Mouse (Mus musculus): ENCODE measurements around the gene Mphosph10. TPM values are rescaled to one million over a fixed set of nuclear protein-coding genes. Genes with fewer than 3 reads are reported as not detected.

Gene Mphosph10
- total and polyA plus RNA-seq, 2 experiments from 2014 or later, result 6.0 to 20.5 TPM

- WGBS, result 23% methylated on average over 14 of the region's 14 CpGs
- no peaks in the 10 kb centered on the region for H3K27me3 ChIP-seq (ENCODE audit: insufficient read depth, low read length)
- DNase-seq (ENCODE audit: low spot score) (no peak), ATAC-seq (no peak)
- no peak for TF ChIP-seq CTCF (IDR thresholded peaks at IDR 0.05; ENCODE audit: low read depth)
- H3K36me3 ChIP-seq (ENCODE audit: insufficient read depth, low read length), result peaks cover 9% of the 10 kb centered on the region; the same call in 1 of the 2 replicates
- no peaks in the 10 kb centered on the region for H3K9me3 ChIP-seq (ENCODE audit: low read length)
- H3K27ac ChIP-seq, result no peak overlapping the region
- peaks cover 10% of the 10 kb centered on the region for H3K4me1 ChIP-seq (ENCODE audit: insufficient read depth, low read length)
- H3K4me3 ChIP-seq (ENCODE audit: low read length), result no peak overlapping the region
- H3K4me2 ChIP-seq (ENCODE audit: low read depth, low read length), result no peak overlapping the region
- no peak overlapping the region for H3K9ac ChIP-seq (replicated peaks; ENCODE audit: low read length)
Measured at GRCm38 (mm10) chr7:64354206-64354605, 37.9 kb downstream of the Mphosph10 start.

- Histone ChIP-seq H3K27me3 (ENCODE audit: insufficient read depth, low read length) (no peaks in the 10 kb centered on the region), H3K4me2 (ENCODE audit: low read depth, low read length) (no peak overlapping the region), H3K27ac (peak overlapping the region; percentile 78), H3K9me3 (ENCODE audit: low read length) (no peaks in the 10 kb centered on the region), H3K36me3 (ENCODE audit: insufficient read depth, low read length) (peaks cover 18% of the 10 kb centered on the region; the same call in 1 of the 2 replicates), H3K4me1 (ENCODE audit: insufficient read depth, low read length) (peaks cover 10% of the 10 kb centered on the region), H3K4me3 (ENCODE audit: low read length) (no peak overlapping the region), H3K9ac (replicated peaks; ENCODE audit: low read length) (no peak overlapping the region; the same call in 1 of the 2 replicates)
- TF ChIP-seq CTCF (IDR thresholded peaks at IDR 0.05; ENCODE audit: low read depth), result no peak
- ATAC-seq (peak; percentile 93), DNase-seq (ENCODE audit: low spot score) (peak; percentile 80)
- 35% methylated on average over 4 of the region's 4 CpGs for WGBS
Measured at GRCm38 (mm10) chr7:64351087-64351486, 41.0 kb downstream of the Mphosph10 start.

- Histone ChIP-seq H3K27ac (peak overlapping the region; percentile 41; the same call in 1 of the 2 replicates), H3K9ac (replicated peaks; ENCODE audit: low read length) (no peak overlapping the region; the same call in 1 of the 2 replicates), H3K4me2 (ENCODE audit: low read depth, low read length) (no peak overlapping the region), H3K9me3 (ENCODE audit: low read length) (no peaks in the 10 kb centered on the region), H3K36me3 (ENCODE audit: insufficient read depth, low read length) (peaks cover 18% of the 10 kb centered on the region; the same call in 1 of the 2 replicates), H3K4me1 (ENCODE audit: insufficient read depth, low read length) (peaks cover 10% of the 10 kb centered on the region; the same call in 1 of the 2 replicates), H3K4me3 (ENCODE audit: low read length) (no peak overlapping the region), H3K27me3 (ENCODE audit: insufficient read depth, low read length) (no peaks in the 10 kb centered on the region)
- ATAC-seq, result peak; percentile 21; the same call in 1 of the 2 replicates
- peak; percentile 67 for DNase-seq (ENCODE audit: low spot score)
- peak; percentile 40 for TF ChIP-seq CTCF (IDR thresholded peaks at IDR 0.05; ENCODE audit: low read depth)
- WGBS, result 64% methylated on average over 15 of the region's 15 CpGs
Measured at GRCm38 (mm10) chr7:64349147-64349861, 42.8 kb downstream of the Mphosph10 start.

GRCm38 (mm10) chr7:64347813-64348212 lies 44.3 kb downstream of the Mphosph10 start:
- Histone ChIP-seq H3K4me1 (ENCODE audit: insufficient read depth, low read length) (peaks cover 10% of the 10 kb centered on the region; the same call in 1 of the 2 replicates), H3K4me3 (ENCODE audit: low read length) (no peak overlapping the region), H3K9ac (replicated peaks; ENCODE audit: low read length) (no peak overlapping the region), H3K4me2 (ENCODE audit: low read depth, low read length) (no peak overlapping the region), H3K27me3 (ENCODE audit: insufficient read depth, low read length) (no peaks in the 10 kb centered on the region), H3K9me3 (ENCODE audit: low read length) (no peaks in the 10 kb centered on the region), H3K36me3 (ENCODE audit: insufficient read depth, low read length) (peaks cover 12% of the 10 kb centered on the region; the same call in 1 of the 2 replicates), H3K27ac (no peak overlapping the region)
- no peak for ATAC-seq
- 94% methylated on average over 1 of the region's 1 CpGs for WGBS
- no peak for DNase-seq (ENCODE audit: low spot score)
- no peak for TF ChIP-seq CTCF (IDR thresholded peaks at IDR 0.05; ENCODE audit: low read depth)

DNA sequence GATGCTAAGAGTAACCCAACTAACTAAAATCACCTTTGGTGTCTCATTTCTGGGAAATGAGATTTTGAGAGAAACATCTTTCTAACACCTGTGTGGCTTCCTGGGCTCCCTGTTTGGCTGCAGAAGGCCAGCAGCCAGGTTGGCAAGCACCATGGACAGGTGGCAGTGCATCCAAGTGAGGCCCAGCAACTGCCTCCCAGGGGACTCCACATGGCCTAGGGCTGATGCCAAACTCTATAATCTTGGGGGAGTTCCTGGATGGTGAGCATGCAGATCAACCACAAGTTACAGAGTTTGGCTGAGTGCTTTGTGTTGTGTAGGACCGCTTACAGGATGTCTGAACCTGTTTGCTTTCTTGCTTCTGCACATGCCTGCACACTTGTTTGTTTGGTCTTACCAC lies 59.4 kb downstream of the Mphosph10 start:
- Histone ChIP-seq H3K9me3 (ENCODE audit: low read length) (no peaks in the 10 kb centered on the region), H3K9ac (replicated peaks; ENCODE audit: low read length) (no peak overlapping the region), H3K4me3 (ENCODE audit: low read length) (no peak overlapping the region), H3K27ac (no peak overlapping the region), H3K27me3 (ENCODE audit: insufficient read depth, low read length) (no peaks in the 10 kb centered on the region), H3K36me3 (ENCODE audit: insufficient read depth, low read length) (peaks cover 38% of the 10 kb centered on the region), H3K4me1 (ENCODE audit: insufficient read depth, low read length) (no peaks in the 10 kb centered on the region), H3K4me2 (ENCODE audit: low read depth, low read length) (no peak overlapping the region)
- WGBS, result 78% methylated on average over 1 of the region's 1 CpGs
- ATAC-seq (peak; percentile 24; the same call in 1 of the 2 replicates), DNase-seq (ENCODE audit: low spot score) (no peak)
- TF ChIP-seq CTCF (IDR thresholded peaks at IDR 0.05; ENCODE audit: low read depth), result no peak

GRCm38 (mm10) chr7:64331309-64331708 lies 60.8 kb downstream of the Mphosph10 start:
- H3K9me3 ChIP-seq (ENCODE audit: low read length), result no peaks in the 10 kb centered on the region
- no peaks in the 10 kb centered on the region for H3K4me1 ChIP-seq (ENCODE audit: insufficient read depth, low read length)
- WGBS, result 86% methylated on average over 3 of the region's 3 CpGs
- no peaks in the 10 kb centered on the region for H3K27me3 ChIP-seq (ENCODE audit: insufficient read depth, low read length)
- H3K9ac ChIP-seq (replicated peaks; ENCODE audit: low read length), result no peak overlapping the region
- ATAC-seq (no peak), DNase-seq (ENCODE audit: low spot score) (no peak)
- no peak for TF ChIP-seq CTCF (IDR thresholded peaks at IDR 0.05; ENCODE audit: low read depth)
- H3K36me3 ChIP-seq (ENCODE audit: insufficient read depth, low read length), result peaks cover 24% of the 10 kb centered on the region
- H3K4me2 ChIP-seq (ENCODE audit: low read depth, low read length), result no peak overlapping the region
- H3K4me3 ChIP-seq (ENCODE audit: low read length), result no peak overlapping the region
- H3K27ac ChIP-seq, result no peak overlapping the region

DNA sequence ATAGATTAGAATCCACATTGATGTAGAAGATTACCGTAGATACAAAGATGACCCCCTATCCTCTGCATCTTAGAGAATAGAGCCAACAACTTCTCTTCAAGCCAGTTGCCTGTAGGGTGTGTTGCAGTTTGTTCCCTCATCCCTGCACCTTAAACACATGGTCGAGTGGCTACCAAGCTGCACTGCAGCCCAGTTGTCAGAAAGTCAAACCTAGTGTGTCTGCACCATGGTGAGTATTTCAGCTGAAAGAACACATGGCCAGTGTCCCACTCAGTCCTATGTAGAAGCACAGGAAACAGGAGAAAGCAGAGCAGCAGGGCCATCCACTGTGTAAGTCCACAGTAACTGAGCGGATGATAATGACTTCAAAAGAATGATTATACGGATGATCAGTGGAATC lies 64.6 kb downstream of the Mphosph10 start:
- Histone ChIP-seq H3K9me3 (ENCODE audit: low read length) (no peaks in the 10 kb centered on the region), H3K4me3 (ENCODE audit: low read length) (no peak overlapping the region), H3K27ac (no peak overlapping the region), H3K4me1 (ENCODE audit: insufficient read depth, low read length) (no peaks in the 10 kb centered on the region), H3K36me3 (ENCODE audit: insufficient read depth, low read length) (peaks cover 12% of the 10 kb centered on the region; the same call in 1 of the 2 replicates), H3K27me3 (ENCODE audit: insufficient read depth, low read length) (no peaks in the 10 kb centered on the region), H3K9ac (replicated peaks; ENCODE audit: low read length) (no peak overlapping the region), H3K4me2 (ENCODE audit: low read depth, low read length) (no peak overlapping the region)
- TF ChIP-seq CTCF (IDR thresholded peaks at IDR 0.05; ENCODE audit: low read depth), result no peak
- ATAC-seq (no peak), DNase-seq (ENCODE audit: low spot score) (no peak)
- 90% methylated on average over 4 of the region's 4 CpGs for whole genome bisulfite sequencing

All from hindbrain, postnatal 0 days (tissue).